Mouse (Mus musculus): ENCODE measurements around the gene Pmepa1. TPM values are rescaled to one million over a fixed set of nuclear protein-coding genes. Genes with fewer than 3 reads are reported as not detected.

The Pmepa1 gene
- total and polyA plus RNA-seq, 2 experiments from 2014 or later: 3.1 to 6.9 TPM

DNA sequence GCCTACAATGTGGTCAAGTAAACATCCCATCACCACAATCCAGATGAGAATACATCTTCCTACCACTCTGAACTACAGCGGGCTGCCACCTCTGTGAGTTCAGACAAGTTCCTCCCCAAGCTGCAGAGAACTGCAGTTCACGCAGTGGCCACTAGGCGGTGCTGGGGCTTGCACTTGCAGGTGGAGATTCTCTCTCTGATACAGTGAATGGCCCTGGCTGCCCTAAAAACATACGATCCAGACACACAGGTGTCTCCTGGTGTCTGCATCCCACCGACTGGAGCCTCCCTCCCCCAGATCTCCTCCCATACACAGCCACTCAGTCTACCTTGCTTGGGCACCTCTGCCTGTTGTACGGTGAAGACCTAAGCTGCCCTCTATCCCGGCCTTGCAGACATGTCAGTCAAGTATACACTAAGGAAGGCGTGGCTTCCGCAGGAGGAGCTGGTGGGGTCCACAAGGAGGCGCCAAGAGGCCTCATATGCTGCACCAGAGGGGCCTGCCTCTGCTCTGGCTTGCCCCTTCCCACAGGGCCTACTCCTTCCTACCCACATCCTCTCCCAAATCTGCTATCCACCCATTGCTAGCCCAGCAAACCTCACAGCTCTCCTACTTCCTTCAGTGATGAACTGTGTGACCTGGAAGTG is 46.6 kb downstream of the Pmepa1 start:
- Histone ChIP-seq H3K4me1 (ENCODE audit: insufficient read depth) (no peaks in the 10 kb centered on the region), H3K9me3 (ENCODE audit: low read length) (no peaks in the 10 kb centered on the region), H3K4me2 (ENCODE audit: low read depth) (no peak overlapping the region), H3K4me3 (ENCODE audit: low read depth, low read length) (no peak overlapping the region), H3K9ac (no peak overlapping the region), H3K27me3 (ENCODE audit: insufficient read depth, low read length) (no peaks in the 10 kb centered on the region), H3K36me3 (ENCODE audit: insufficient read depth) (peaks cover 51% of the 10 kb centered on the region), H3K27ac (ENCODE audit: low read depth, low read length) (no peak overlapping the region)
- peak; percentile 94 for DNase-seq
- TF ChIP-seq CTCF (IDR thresholded peaks at IDR 0.05; ENCODE audit: low read depth): peak; percentile 97
- peak; percentile 87 for ATAC-seq
- WGBS: 5% methylated on average over 10 of the region's 10 CpGs

DNA sequence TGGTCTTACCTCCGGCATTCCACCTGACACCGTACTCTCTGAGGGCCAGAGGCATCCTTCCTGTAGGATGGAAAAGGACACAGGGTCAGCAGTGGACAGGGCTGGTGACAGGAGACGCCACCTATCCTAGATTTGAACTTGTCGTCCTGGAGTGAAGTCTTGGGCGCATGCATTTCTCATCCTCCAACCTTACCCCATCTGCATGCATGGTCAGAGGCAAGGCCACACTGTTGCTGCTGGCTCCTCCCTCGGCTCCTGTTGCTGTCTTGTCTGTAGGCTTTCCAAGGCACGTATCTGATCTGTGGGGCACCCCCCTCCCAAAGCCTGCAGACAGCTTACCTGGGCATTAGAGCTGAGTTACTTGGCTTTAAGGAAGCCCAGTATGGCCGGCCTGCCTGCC is 47.8 kb downstream of the Pmepa1 start:
- Histone ChIP-seq H3K27me3 (ENCODE audit: insufficient read depth, low read length) (no peaks in the 10 kb centered on the region), H3K9me3 (ENCODE audit: low read length) (no peaks in the 10 kb centered on the region), H3K4me3 (ENCODE audit: low read depth, low read length) (no peak overlapping the region), H3K36me3 (ENCODE audit: insufficient read depth) (peaks cover 49% of the 10 kb centered on the region), H3K4me1 (ENCODE audit: insufficient read depth) (no peaks in the 10 kb centered on the region), H3K4me2 (ENCODE audit: low read depth) (no peak overlapping the region), H3K27ac (ENCODE audit: low read depth, low read length) (no peak overlapping the region), H3K9ac (no peak overlapping the region)
- no peak for DNase-seq
- TF ChIP-seq CTCF (IDR thresholded peaks at IDR 0.05; ENCODE audit: low read depth): no peak
- 95% methylated on average over 8 of the region's 8 CpGs for WGBS
- no peak for ATAC-seq

DNA sequence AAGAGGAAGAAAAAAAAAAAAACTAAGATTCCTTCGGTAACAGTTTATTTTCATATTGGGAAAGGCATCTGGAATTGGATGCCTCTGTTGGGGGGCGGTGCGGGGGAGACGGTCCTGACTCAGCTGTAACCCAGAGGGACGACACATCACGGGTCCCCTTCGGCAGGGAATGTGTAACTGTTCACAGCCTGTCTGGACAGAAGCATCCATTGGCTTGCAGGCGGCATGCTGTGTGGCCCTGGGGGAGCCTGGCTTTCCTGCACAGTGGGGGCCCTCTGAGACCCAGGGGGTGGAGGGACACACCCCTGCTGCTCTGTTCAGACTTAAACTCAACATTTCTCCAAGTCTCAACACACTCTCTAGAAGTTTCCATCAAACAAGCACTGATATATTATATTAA is 49.5 kb downstream of the Pmepa1 start:
- Histone ChIP-seq H3K4me2 (ENCODE audit: low read depth) (no peak overlapping the region), H3K9ac (no peak overlapping the region), H3K4me3 (ENCODE audit: low read depth, low read length) (no peak overlapping the region), H3K27ac (ENCODE audit: low read depth, low read length) (no peak overlapping the region), H3K36me3 (ENCODE audit: insufficient read depth) (peaks cover 35% of the 10 kb centered on the region), H3K9me3 (ENCODE audit: low read length) (no peaks in the 10 kb centered on the region), H3K27me3 (ENCODE audit: insufficient read depth, low read length) (no peaks in the 10 kb centered on the region), H3K4me1 (ENCODE audit: insufficient read depth) (no peaks in the 10 kb centered on the region)
- no peak for DNase-seq
- no peak for ATAC-seq
- TF ChIP-seq CTCF (IDR thresholded peaks at IDR 0.05; ENCODE audit: low read depth): no peak
- WGBS: 90% methylated on average over 8 of the region's 8 CpGs

DNA sequence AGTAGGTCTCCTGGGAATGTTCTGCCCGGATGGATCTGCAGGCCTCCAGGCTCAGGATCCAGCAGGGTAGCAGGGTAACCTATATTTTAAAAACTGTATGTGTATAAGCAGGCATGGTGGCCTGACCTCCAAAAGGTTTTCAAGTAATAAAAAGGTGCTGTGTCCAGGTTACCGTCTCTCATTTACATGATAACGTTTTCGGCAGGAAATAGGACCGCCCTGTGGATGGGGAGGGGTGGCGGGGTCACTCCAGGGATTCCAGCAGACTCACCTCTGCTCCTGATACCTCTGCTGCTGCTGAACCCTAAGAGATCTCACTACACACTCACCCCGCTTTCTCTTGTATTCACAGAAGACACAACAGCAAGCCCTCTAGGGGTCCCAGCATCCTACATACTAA is 50.4 kb downstream of the Pmepa1 start:
- Histone ChIP-seq H3K9ac (no peak overlapping the region), H3K4me3 (ENCODE audit: low read depth, low read length) (no peak overlapping the region), H3K27me3 (ENCODE audit: insufficient read depth, low read length) (no peaks in the 10 kb centered on the region), H3K4me2 (ENCODE audit: low read depth) (no peak overlapping the region), H3K4me1 (ENCODE audit: insufficient read depth) (no peaks in the 10 kb centered on the region), H3K36me3 (ENCODE audit: insufficient read depth) (peaks cover 27% of the 10 kb centered on the region), H3K27ac (ENCODE audit: low read depth, low read length) (no peak overlapping the region), H3K9me3 (ENCODE audit: low read length) (no peaks in the 10 kb centered on the region)
- no peak for DNase-seq
- ATAC-seq: no peak
- TF ChIP-seq CTCF (IDR thresholded peaks at IDR 0.05; ENCODE audit: low read depth): no peak
- WGBS: 86% methylated on average over 7 of the region's 7 CpGs

DNA sequence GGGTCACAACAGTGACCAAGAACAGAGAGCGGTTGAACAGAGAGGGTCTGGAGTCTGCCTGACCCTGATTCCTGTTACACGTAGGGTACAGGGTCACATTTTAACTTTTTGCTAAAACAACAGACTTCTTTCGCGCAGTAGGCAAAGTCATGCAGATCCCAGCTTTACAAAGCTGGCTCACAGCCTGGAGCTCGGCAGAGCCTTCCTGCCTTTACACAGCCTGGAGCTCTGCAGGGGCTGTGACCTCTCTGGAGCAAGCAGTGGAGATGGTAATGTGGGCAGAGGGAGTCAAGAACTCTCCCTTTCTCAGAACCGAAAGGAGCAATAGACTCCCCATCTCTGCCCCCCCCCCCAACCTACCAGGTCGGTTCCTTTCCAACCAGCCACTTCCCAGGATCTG is 51.5 kb downstream of the Pmepa1 start:
- TF ChIP-seq CTCF (IDR thresholded peaks at IDR 0.05; ENCODE audit: low read depth): no peak

DNA sequence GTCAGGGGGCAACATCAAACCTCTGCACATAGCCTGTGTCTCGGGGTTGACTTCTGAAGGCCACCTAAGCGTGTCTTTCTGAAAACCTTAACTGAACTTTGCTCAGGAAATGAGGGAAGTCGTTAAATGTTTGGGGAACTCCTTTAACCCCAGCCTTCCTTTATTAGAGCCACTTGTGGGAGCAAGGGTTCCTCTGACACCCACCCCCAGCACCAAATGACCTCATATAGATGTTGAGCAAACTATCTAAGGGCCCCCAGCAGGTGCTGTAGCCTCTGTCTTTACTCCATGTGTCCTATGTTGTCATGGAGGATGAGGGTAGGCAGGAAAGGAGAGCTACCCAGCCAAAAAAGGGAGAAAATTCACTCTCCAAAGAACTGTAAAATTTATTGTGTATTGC is 52.2 kb downstream of the Pmepa1 start:
- no peaks in the 10 kb centered on the region for H3K9me3 ChIP-seq (ENCODE audit: low read length)
- peaks cover 19% of the 10 kb centered on the region for H3K36me3 ChIP-seq (ENCODE audit: insufficient read depth)
- H3K4me3 ChIP-seq (ENCODE audit: low read depth, low read length): no peak overlapping the region
- H3K4me2 ChIP-seq (ENCODE audit: low read depth): no peak overlapping the region
- ATAC-seq: no peak
- DNase-seq: no peak
- H3K9ac ChIP-seq: no peak overlapping the region
- no peaks in the 10 kb centered on the region for H3K4me1 ChIP-seq (ENCODE audit: insufficient read depth)
- H3K27me3 ChIP-seq (ENCODE audit: insufficient read depth, low read length): no peaks in the 10 kb centered on the region
- 77% methylated on average over 3 of the region's 3 CpGs for WGBS
- TF ChIP-seq CTCF (IDR thresholded peaks at IDR 0.05; ENCODE audit: low read depth): no peak
- no peak overlapping the region for H3K27ac ChIP-seq (ENCODE audit: low read depth, low read length)

More for the DNA sequence above, 51.5 kb downstream of the Pmepa1 start:
- Histone ChIP-seq H3K4me3 (ENCODE audit: low read depth, low read length) (no peak overlapping the region), H3K4me2 (ENCODE audit: low read depth) (no peak overlapping the region), H3K9ac (no peak overlapping the region), H3K27ac (ENCODE audit: low read depth, low read length) (no peak overlapping the region), H3K36me3 (ENCODE audit: insufficient read depth) (peaks cover 20% of the 10 kb centered on the region), H3K27me3 (ENCODE audit: insufficient read depth, low read length) (no peaks in the 10 kb centered on the region), H3K4me1 (ENCODE audit: insufficient read depth) (no peaks in the 10 kb centered on the region), H3K9me3 (ENCODE audit: low read length) (no peaks in the 10 kb centered on the region)
- DNase-seq (no peak), ATAC-seq (no peak)
- 59% methylated on average over 7 of the region's 7 CpGs for WGBS

GRCm38 (mm10) chr2:173223496-173223895 is 52.8 kb downstream of the Pmepa1 start:
- H3K9me3 ChIP-seq (ENCODE audit: low read length): no peaks in the 10 kb centered on the region
- 66% methylated on average over 3 of the region's 3 CpGs for WGBS
- no peak for TF ChIP-seq CTCF (IDR thresholded peaks at IDR 0.05; ENCODE audit: low read depth)
- no peak for DNase-seq
- no peak overlapping the region for H3K4me2 ChIP-seq (ENCODE audit: low read depth)
- H3K27me3 ChIP-seq (ENCODE audit: insufficient read depth, low read length): no peaks in the 10 kb centered on the region
- ATAC-seq: no peak
- no peak overlapping the region for H3K4me3 ChIP-seq (ENCODE audit: low read depth, low read length)
- H3K4me1 ChIP-seq (ENCODE audit: insufficient read depth): no peaks in the 10 kb centered on the region
- H3K9ac ChIP-seq: no peak overlapping the region
- no peak overlapping the region for H3K27ac ChIP-seq (ENCODE audit: low read depth, low read length)
- H3K36me3 ChIP-seq (ENCODE audit: insufficient read depth): peaks cover 13% of the 10 kb centered on the region

All from forebrain, postnatal 0 days (tissue).